Mouse (Mus musculus) gastrocnemius, adult 2 months (tissue): ENCODE results near the gene Timp3. TPM values are rescaled to one million over a fixed set of nuclear protein-coding genes. Genes with fewer than 3 reads are reported as not detected.
A peak's percentile ranks its signal among the peaks of the same experiment; 100 is the strongest.

ENCODE experiments used
- DNase-seq: peaks from one replicate; pipeline ENCODE4 v3.0.0; 2022
- H3K27ac ChIP-seq: fragments of 200-600 bp; 2 replicates; pipeline ENCODE4 v1.8.1; 2022; ENCODE audit warnings: mild to moderate bottlenecking
- H3K4me3 ChIP-seq: fragments of 200-600 bp; 2 replicates; pipeline ENCODE4 v1.8.1; 2022; ENCODE audit warnings: mild to moderate bottlenecking, moderate library complexity
- CTCF ChIP-seq: fragments of 200-600 bp; IDR thresholded peaks from 2 replicates; pipeline ENCODE4 v1.8.1; 2022; ENCODE audit warnings: antibody characterized with exemption, mild to moderate bottlenecking, moderate library complexity
- intact Hi-C: fragments of 180-260 bp; cut with DNase I; formaldehyde crosslinking; loops from one replicate; pipeline ENCODE4 v1.15.1; 2025
- total RNA-seq, 2 experiments: library from RNA; stranded (reverse); gene quantifications; 2 replicates each; pipeline ENCODE4 v1.2.3; 2021

Gene Timp3
- total RNA-seq, 2 experiments from 2014 or later = 71.5 to 81.6 TPM

DNA sequence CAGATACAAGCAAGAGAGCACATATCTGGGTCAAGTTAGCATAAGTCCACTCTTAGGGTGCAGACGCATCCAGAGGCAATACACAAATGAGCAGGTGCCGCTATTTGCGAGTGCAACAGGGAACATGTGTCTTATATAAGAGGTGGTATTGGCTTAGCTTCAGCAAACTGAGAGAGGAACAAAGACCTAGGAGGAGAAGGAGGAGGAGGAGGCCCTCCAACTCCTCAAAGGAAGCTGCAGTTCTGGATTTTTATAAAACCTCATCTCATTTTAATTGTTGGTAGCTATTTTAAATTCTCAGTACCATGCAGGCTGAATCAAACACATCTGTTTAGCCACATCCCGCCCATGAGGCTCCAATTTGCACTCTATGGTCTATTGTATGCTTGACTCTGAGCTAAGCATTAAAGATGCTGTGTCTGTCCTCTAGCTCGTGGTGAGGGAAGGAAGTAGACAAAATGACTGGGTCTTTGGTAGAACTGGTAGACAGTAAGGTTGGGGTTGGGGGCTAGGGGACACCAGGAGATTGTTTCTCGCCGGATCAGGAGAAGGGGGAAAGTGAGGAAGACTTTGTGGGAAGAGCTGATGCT, 20.5 kb upstream of the Timp3 start:
- H3K27ac ChIP-seq = no peak overlapping the region
- H3K4me3 ChIP-seq = no peak overlapping the region
- no peak for TF ChIP-seq CTCF
- intact Hi-C loops = no loop called here
- DNase-seq = no peak

DNA sequence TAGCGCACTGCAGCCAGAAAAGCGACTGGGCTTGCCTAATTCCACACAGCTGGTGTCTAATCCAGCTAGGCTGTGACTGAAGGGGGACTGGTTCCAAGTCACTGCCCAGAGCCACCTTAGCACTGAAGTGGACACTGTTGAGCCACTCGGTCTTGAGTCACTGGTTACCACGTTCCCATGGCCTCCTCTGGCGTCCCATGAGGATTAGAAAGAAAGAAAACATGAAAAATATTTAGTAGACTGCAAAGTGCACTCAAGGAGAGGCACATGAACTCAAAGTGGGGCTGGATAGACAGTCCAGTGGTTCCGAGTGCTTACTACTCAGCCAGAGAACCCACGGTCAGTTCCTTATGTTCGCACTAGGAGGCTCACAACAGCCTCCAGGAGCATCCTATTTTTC, 18.9 kb upstream of the Timp3 start:
- no peak; the same call in 1 of the 2 replicates for TF ChIP-seq CTCF
- intact Hi-C loops = no loop called here
- Histone ChIP-seq H3K27ac (0 out of 2 replicates have a peak overlapping the region, but pooled peaks have one; percentile 6), H3K4me3 (no peak overlapping the region)
- no peak for DNase-seq

DNA sequence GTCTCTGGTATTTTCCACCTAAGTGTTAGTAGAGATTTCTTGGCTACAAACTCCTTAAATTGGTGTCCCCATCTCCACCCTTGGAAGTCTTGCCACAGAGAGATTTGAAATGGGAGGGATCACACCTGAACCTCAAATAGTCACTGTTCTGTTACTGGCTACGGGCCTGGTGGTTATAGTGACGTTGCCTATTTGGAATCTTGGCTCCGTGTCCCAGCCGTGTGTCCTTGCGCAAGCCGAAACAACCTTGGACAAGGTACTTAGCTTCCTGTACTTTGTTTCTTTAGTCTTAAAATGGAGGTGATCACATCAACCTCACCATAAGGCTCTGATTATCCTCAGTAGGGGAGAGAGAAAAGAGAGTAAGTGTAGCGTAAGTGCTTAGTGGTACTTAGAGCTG, 13.7 kb upstream of the Timp3 start:
- no peak for TF ChIP-seq CTCF
- Histone ChIP-seq H3K4me3 (no peak overlapping the region), H3K27ac (no peak overlapping the region)
- DNase-seq = no peak
- intact Hi-C loops = no loop called here

DNA sequence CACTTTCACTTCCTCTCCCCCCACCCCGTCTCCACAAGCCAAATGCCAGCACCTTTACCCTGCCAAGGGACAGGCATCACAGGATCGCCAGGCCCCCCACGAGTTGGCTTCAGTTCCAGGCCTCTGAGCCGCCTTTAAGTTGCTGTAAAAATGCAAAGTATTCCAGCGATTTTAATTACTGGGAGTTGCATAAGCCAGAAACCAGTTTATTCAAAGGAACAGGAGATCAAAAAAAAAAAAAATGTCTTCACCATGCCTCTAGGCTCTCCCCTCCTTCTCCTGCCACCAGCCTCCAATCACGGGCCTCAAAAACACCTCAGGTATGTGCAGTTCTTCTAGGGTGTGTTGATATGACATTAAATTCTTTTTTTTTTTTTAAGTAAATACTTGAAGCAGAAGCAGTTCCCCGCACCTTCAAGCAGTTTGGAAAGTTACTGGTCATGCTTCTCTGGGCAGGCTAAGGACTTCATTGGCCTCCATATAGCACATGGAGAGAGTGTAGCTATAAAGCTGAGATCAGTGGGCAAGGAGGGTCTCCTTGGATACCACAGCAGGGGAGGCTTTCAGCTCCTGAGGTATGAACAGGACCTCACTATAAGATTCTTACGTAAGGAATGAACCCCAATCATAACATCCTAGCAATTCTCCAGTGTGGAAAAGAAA, 9.9 kb upstream of the Timp3 start:
- Histone ChIP-seq H3K27ac (no peak overlapping the region), H3K4me3 (no peak overlapping the region)
- DNase-seq = no peak
- intact Hi-C loops = no loop called here
- TF ChIP-seq CTCF = no peak

DNA sequence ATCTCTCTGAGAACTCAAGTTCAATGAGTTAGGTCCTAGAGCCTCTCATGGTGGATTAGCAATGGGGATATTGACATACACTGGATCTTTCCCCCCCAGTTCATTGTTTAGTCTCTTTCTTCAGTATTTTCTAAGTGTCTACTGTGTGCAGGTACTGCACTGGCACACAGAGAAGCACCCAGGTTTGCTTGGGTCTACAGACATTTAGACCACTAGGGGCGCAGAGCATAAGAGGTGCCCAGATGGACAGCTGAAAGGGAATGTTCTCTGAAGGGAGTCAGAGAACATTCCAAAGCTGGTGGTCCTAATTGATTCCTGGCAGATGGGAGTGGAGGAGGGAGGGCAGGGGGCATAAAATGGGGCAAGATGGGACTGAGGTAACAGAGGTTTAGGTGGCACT, 6.3 kb upstream of the Timp3 start:
- Histone ChIP-seq H3K27ac (no peak overlapping the region), H3K4me3 (no peak overlapping the region)
- TF ChIP-seq CTCF = peak; percentile 21; the same call in 1 of the 2 replicates
- DNase-seq = no peak
- intact Hi-C loops = no loop called here

DNA sequence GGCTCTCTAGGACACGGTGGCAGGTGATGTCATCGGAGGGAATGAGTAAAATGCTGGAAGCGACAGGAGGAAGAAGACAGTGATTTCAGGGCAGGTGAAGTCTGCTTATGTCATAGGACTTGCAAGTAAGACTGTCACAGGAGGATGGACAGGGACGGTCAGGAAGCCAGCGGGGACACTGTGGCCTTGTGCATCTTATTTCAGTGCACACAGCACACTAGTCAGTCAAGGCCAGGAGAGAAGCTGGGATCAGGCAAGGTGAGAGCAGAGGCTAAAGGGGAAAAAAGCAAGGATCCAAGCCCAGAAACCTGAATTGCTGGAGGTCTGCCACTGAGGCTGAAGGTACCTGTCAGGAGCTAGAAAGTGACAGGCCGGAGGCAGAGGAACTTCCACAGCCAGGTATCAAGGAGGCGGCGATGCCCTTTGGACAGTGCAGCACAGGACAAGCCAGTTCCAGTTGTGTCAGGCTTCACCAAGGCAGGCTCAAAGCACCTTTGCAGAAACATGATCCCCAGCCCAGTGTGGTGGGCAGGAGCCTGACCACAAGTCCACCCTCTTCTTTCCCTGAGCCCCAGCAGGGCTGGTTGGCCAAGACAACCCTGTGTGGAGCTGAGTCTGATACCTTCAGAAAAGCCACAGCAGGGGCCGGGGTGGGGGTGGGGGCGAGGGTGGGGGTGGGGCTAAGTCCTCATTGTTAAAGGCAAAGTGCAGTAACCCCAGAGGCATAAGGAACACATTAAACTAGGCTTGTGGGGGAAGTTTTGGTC, 5.4 kb upstream of the Timp3 start:
- no peak for TF ChIP-seq CTCF

DNA sequence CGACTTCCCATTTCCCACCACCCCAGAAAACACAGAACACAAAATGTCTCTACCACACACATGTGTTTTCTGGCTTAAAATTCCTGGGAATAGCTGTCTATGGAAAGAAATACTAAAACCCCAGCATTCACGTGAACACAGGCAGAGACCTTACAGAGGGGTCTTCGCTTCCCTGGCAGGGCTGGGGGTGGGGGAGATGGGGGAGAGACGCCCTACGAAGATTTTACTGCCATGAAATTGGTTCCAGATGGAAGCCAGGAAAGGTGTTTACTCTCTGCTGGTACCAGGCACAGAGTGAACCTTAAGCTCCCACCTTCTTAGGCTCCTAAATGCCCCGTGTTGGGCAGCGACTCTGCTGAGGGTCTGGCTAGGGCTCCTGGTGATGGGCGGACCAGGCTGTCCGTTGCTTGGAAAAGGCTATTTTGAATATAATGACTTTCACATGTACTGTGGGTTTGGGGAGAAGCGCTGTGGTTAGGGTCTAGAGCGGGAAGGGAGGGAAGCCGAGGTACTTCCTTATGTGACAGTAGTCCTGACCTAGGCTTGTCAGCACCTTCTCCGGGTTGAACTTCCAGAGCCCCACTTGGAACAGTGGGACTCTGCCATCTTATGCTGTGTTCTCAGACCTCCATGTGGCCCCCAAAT, 4.6 kb upstream of the Timp3 start:
- H3K27ac ChIP-seq = peak overlapping the region; percentile 75
- intact Hi-C loops = loop anchor here (1.0 to 5.0 kb wide), 4 partner anchors 113 to 273 kb away; partner anchors contain the start of gene Fbxo7
- TF ChIP-seq CTCF = no peak
- H3K4me3 ChIP-seq = peak overlapping the region; percentile 4
- DNase-seq = no peak

More for the DNA sequence above, 5.4 kb upstream of the Timp3 start:
- peak overlapping the region; percentile 16; the same call in 1 of the 2 replicates for H3K27ac ChIP-seq
- DNase-seq = no peak
- intact Hi-C loops = loop anchor here (1.0 to 5.0 kb wide), 3 partner anchors 112 to 272 kb away; partner anchors contain the start of gene Fbxo7
- H3K4me3 ChIP-seq = no peak overlapping the region

DNA sequence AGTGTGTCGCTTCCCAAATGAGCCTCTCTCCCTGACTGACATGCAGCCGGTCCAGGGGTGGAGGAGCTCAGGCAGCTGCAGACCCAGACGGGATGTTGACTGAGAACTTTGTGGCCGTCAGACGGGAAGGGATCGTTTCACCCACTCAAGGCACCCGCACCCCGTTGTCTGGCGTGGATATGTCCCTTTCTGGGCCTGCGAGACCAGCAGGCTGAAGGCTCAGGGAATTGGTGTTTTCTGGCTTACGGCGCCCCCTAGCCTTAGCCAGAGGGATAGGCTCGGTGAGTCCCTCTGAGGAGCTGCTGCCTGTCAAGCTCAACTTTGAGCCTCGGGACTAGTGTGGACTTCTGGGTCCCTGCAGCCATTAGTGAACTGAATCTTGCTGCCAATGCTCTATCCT, 4.1 kb upstream of the Timp3 start:
- Histone ChIP-seq H3K4me3 (peak overlapping the region; percentile 4), H3K27ac (peak overlapping the region; percentile 75)
- no peak; the same call in none of the 2 replicates for TF ChIP-seq CTCF
- DNase-seq = peak; percentile 85
- intact Hi-C loops = loop anchor here (1.0 to 5.0 kb wide), 3 partner anchors 166 to 274 kb away; partner anchors contain the start of gene Fbxo7

DNA sequence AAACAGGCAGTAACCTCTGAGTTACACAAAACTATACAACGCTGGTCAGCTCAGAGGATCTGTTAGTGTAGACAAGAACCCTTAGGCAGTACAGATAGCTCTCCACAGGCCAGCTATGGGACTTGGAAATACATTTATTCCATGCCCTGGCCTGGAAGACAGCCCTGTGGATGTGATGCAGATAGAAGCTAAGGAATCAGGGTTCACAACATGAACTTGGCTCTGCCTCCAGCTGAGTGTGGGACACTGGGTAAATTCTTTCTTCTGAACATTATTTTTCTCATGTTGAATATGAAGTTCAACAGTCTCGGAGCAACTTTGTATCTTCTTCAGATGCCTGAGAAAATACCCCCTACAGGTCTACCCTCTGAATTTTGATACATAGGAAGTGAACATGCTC, 2.9 kb upstream of the Timp3 start:
- intact Hi-C loops = loop anchor here (5.0 kb wide), 2 partner anchors 165 to 275 kb away; partner anchors contain the start of gene Fbxo7
- DNase-seq = no peak
- no peak for TF ChIP-seq CTCF
- Histone ChIP-seq H3K4me3 (no peak overlapping the region), H3K27ac (peak overlapping the region; percentile 61; the same call in 1 of the 2 replicates)

DNA sequence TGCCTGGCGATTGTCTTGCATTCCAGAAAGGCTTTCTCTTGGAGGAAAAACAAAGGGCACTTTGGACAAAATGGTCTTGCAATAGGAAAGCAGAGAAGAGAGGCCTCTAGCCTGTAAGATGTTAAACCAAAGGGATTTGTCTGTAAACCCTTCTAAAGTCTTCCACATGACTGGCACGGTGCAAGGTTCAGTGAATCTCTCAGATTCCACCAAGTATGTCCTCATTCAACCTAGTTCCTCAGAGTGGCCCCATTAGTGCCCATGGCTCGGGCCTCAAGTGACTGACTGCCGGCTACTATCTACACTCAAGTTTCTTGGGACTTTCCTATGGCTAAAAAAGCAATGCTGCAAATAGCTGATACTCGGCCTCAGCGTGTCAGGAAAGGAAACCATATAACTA, 1.8 kb upstream of the Timp3 start:
- no peak for DNase-seq
- Histone ChIP-seq H3K27ac (peak overlapping the region; percentile 61), H3K4me3 (no peak overlapping the region)
- intact Hi-C loops = loop anchor here (5.0 kb wide), 2 partner anchors 164 to 276 kb away; partner anchors contain the start of gene Fbxo7
- no peak for TF ChIP-seq CTCF

DNA sequence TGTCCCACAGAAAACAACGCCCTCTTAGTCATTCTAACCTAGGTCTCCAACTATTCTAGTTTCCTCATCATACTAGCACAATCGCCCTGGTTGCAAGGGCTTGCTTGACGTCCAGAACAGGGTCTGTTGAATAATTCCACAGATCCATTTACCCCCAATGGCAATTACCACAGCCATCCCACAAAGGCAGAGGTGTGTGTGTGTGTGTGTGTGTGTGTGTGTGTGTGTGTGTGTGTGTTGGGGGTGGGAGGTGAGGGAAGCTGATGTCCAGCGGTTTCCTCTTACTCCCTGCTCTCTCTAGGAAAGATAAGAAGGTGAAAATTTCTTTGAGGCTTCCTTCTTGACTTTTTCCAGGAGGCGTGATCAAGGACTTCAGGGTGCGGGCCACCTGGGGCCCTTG, 377 bp upstream of the Timp3 start:
- DNase-seq = no peak
- intact Hi-C loops = loop anchor here (5.0 kb wide), 2 partner anchors 163 to 277 kb away; partner anchors contain the start of gene Fbxo7
- Histone ChIP-seq H3K27ac (peak overlapping the region; percentile 96), H3K4me3 (peak overlapping the region; percentile 89)
- TF ChIP-seq CTCF = no peak

DNA sequence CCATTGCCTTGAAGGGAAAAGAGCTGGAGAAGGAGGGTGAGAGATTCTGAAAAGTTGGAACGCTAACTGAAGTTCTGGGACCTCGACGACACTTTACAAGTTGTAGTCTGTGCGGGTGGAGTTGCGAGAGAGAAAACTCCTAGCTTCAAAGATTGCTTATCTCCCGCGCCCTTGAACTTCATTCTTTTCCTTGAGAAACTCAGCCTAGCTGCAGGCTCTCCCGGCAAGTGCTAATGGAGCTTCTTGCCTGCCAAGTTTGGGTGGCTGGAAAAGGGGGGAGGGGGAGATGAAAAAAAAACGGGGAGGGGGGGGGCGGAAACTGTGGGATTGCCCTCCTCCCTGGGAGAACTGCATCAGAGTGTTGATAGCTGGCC, 932 bp downstream of the Timp3 start:
- peak overlapping the region; percentile 96 for H3K27ac ChIP-seq
- peak overlapping the region; percentile 89 for H3K4me3 ChIP-seq
- DNase-seq = no peak
- intact Hi-C loops = no loop called here
- no peak for TF ChIP-seq CTCF
